Mouse (Mus musculus) neural tube, embryonic 11.5 days (tissue): ENCODE measurements around the gene Rwdd1. TPM values are rescaled to one million over a fixed set of nuclear protein-coding genes. Genes with fewer than 3 reads are reported as not detected.

ENCODE experiments used
- ATAC-seq: fragments of 200-750 bp; cut with Nextera tagmentation; 2 replicates; pipeline ENCODE4 v1.8.0; 2017; ENCODE audit warnings: moderate number of reproducible peaks, mild to moderate bottlenecking, moderate TSS enrichment, moderate library complexity; ENCODE audit not compliant: insufficient read depth, low FRiP score, low TSS enrichment
- DNase-seq: peaks from one replicate; pipeline ENCODE4 v3.0.0-alpha.2; 2015; ENCODE audit warnings: low spot score
- H3K27ac ChIP-seq: fragments of 300-500 bp; sonication (generic); 2 replicates; pipeline ENCODE4 v1.5.1; 2014; ENCODE audit warnings: low read depth, mild to moderate bottlenecking, low read length
- H3K27me3 ChIP-seq: fragments of 300-500 bp; sonication (generic); 2 replicates; pipeline ENCODE4 v1.6.1; 2014; ENCODE audit warnings: mild to moderate bottlenecking, low read length, mixed read lengths; ENCODE audit not compliant: control insufficient read depth, insufficient read depth
- H3K36me3 ChIP-seq: fragments of 300-500 bp; sonication (generic); 2 replicates; pipeline ENCODE4 v1.6.1; 2014; ENCODE audit warnings: mild to moderate bottlenecking, low read length, moderate library complexity, mixed read lengths; ENCODE audit not compliant: control insufficient read depth, insufficient read depth
- H3K4me1 ChIP-seq: fragments of 300-500 bp; sonication (generic); 2 replicates; pipeline ENCODE4 v1.6.1; 2014; ENCODE audit warnings: low read length, mixed read lengths; ENCODE audit not compliant: control insufficient read depth, insufficient read depth
- H3K4me2 ChIP-seq: fragments of 300-500 bp; sonication (generic); 2 replicates; pipeline ENCODE4 v1.6.1; 2014; ENCODE audit warnings: low read depth, mild to moderate bottlenecking, moderate library complexity
- H3K4me3 ChIP-seq: fragments of 300-500 bp; sonication (generic); 2 replicates; pipeline ENCODE4 v1.5.1; 2014; ENCODE audit warnings: low read depth, low read length
- H3K9ac ChIP-seq: fragments of 300-500 bp; sonication (generic); 2 replicates; pipeline ENCODE4 v1.6.1; 2014; ENCODE audit warnings: mild to moderate bottlenecking, low read length
- H3K9me3 ChIP-seq: fragments of 300-500 bp; sonication (generic); 2 replicates; pipeline ENCODE4 v1.6.1; 2016; ENCODE audit warnings: low read length; ENCODE audit not compliant: control insufficient read depth
- WGBS: fragments of 180-500 bp; shearing (Covaris S2); extraction: QIAGEN DNeasy Blood & Tissue Kit; methylation state at CpG from one replicate; pipeline ENCODE4 v1.1.7; 2014; 5-methylcytosine and 5-hydroxymethylcytosine counted together
- polyA plus RNA-seq: library from polyadenylated mRNA; unstranded; fragments of >200 nt; fragmentation: Nextera tagmentation; extraction: Ambion mirVana; gene quantifications from 2 replicates; pipeline ENCODE4 v1.2.1, GENCODE M21; 2014

Gene Rwdd1
- 147 and 150 TPM in 2 replicates for polyA plus RNA-seq

- peak within 1 kb of the TSS; percentile 82 for H3K9ac ChIP-seq
- peak within 1 kb of the TSS; percentile 82 for H3K27ac ChIP-seq
- no peaks in the 10 kb centered on the region for H3K27me3 ChIP-seq
- DNase-seq (peak; percentile 98), ATAC-seq (peak; percentile 100)
- peak within 1 kb of the TSS; percentile 31 for H3K4me2 ChIP-seq
- H3K4me1 ChIP-seq: peaks cover 8% of the 10 kb centered on the region
- WGBS: under 1% methylated on average over 79 of the region's 82 CpGs
- H3K9me3 ChIP-seq: no peaks in the 10 kb centered on the region
- no peaks in the 10 kb centered on the region for H3K36me3 ChIP-seq
- H3K4me3 ChIP-seq: peak within 1 kb of the TSS; percentile 76
These were observed at the start of gene Rwdd1 for GRCm38 (mm10) chr10:34019302-34020075. Gene Rwdd1 (minus strand): TSS chr10:34019624.

DNA sequence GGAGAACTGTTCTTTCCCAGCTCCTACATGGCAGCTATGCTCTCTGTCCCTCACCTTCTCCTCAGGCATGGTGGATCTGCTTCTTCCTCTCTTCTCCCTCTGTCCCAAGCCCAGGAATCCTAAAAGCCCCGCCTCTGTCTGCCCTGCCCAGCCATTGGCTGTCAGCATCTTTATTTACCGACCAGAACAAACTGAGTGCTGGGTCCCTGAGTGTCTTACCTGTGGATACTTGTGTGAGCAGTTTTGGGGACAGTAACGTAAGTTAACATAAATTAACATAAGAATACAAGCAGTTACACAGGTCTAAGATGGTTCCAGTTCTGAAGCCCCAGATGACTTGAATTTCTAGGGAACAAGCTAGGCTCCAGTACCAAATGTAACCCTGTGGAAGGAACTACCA, 47.2 kb upstream of the Rwdd1 start:
- Histone ChIP-seq H3K9me3 (no peaks in the 10 kb centered on the region), H3K4me2 (no peak overlapping the region), H3K4me3 (no peak overlapping the region), H3K9ac (no peak overlapping the region), H3K27me3 (no peaks in the 10 kb centered on the region), H3K36me3 (no peaks in the 10 kb centered on the region), H3K27ac (no peak overlapping the region), H3K4me1 (no peaks in the 10 kb centered on the region)
- 59% methylated on average over 3 of the region's 3 CpGs for WGBS
- DNase-seq: no peak
- no peak for ATAC-seq

- Histone ChIP-seq H3K9me3 (no peaks in the 10 kb centered on the region), H3K27me3 (no peaks in the 10 kb centered on the region), H3K4me2 (no peak overlapping the region), H3K4me1 (no peaks in the 10 kb centered on the region), H3K9ac (no peak overlapping the region), H3K36me3 (no peaks in the 10 kb centered on the region), H3K4me3 (no peak overlapping the region), H3K27ac (no peak overlapping the region)
- DNase-seq (no peak), ATAC-seq (no peak)
- 94% methylated on average over 2 of the region's 2 CpGs for WGBS
These were observed 34.6 kb upstream of the Rwdd1 start for GRCm38 (mm10) chr10:34053987-34054386.

DNA sequence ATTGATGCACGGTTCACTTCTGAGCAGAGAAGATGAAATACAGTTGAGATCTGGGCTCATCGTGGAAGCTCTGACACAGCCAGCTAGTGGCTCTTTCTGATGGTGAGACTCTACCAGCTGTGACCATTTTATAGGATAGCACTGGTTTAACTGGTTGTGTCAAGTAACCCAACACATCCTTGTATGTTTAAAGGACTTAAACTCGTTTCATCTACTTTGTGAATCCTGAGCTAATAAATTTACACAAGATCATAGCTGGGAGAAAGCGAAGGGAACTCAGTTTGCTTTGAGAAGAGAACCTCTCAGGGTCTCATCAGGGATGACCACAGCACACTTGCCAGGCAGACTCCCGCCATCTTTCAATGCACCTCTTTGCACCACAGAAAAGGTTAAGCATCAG, 24.8 kb upstream of the Rwdd1 start, which contains the start of gene Calhm4:
TSS of gene Calhm4 (minus strand) at position 101 of the 400 bp plus-strand sequence.
- Histone ChIP-seq H3K4me3 (no peak within 1 kb of the TSS), H3K9ac (no peak within 1 kb of the TSS), H3K27ac (no peak within 1 kb of the TSS), H3K4me2 (no peak within 1 kb of the TSS), H3K27me3 (no peaks in the 10 kb centered on the region), H3K4me1 (no peaks in the 10 kb centered on the region), H3K36me3 (no peaks in the 10 kb centered on the region), H3K9me3 (no peaks in the 10 kb centered on the region)
- 87% methylated on average over 5 of the region's 5 CpGs for WGBS
- no peak for DNase-seq
- no peak for ATAC-seq

GRCm38 (mm10) chr10:34037401-34037800, 18.0 kb upstream of the Rwdd1 start, which contains the start of gene Trappc3l:
Gene Trappc3l (plus strand): TSS chr10:34037597.
- H3K9ac ChIP-seq: no peak within 1 kb of the TSS
- WGBS: 79% methylated on average over 3 of the region's 3 CpGs
- no peaks in the 10 kb centered on the region for H3K36me3 ChIP-seq
- H3K4me3 ChIP-seq: no peak within 1 kb of the TSS
- no peak within 1 kb of the TSS for H3K4me2 ChIP-seq
- H3K4me1 ChIP-seq: peaks cover 2% of the 10 kb centered on the region; the same call in 1 of the 2 replicates
- H3K9me3 ChIP-seq: no peaks in the 10 kb centered on the region
- no peaks in the 10 kb centered on the region for H3K27me3 ChIP-seq
- H3K27ac ChIP-seq: no peak within 1 kb of the TSS
- no peak for DNase-seq
- no peak for ATAC-seq

GRCm38 (mm10) chr10:34036587-34036986, 17.2 kb upstream of the Rwdd1 start:
- Histone ChIP-seq H3K9me3 (no peaks in the 10 kb centered on the region), H3K9ac (no peak overlapping the region), H3K36me3 (no peaks in the 10 kb centered on the region), H3K27ac (no peak overlapping the region), H3K27me3 (no peaks in the 10 kb centered on the region), H3K4me2 (no peak overlapping the region), H3K4me1 (peaks cover 2% of the 10 kb centered on the region; the same call in 1 of the 2 replicates), H3K4me3 (no peak overlapping the region)
- 14% methylated on average over 5 of the region's 5 CpGs for WGBS
- peak; percentile 62; the same call in 1 of the 2 replicates for ATAC-seq
- DNase-seq: peak; percentile 10

GRCm38 (mm10) chr10:34033630-34034305, 14.3 kb upstream of the Rwdd1 start:
- Histone ChIP-seq H3K4me2 (peak overlapping the region; percentile 26), H3K27me3 (no peaks in the 10 kb centered on the region), H3K27ac (no peak overlapping the region), H3K4me3 (no peak overlapping the region), H3K4me1 (peaks cover 2% of the 10 kb centered on the region; the same call in 1 of the 2 replicates), H3K9ac (no peak overlapping the region), H3K36me3 (no peaks in the 10 kb centered on the region), H3K9me3 (no peaks in the 10 kb centered on the region)
- DNase-seq (peak; percentile 83), ATAC-seq (peak; percentile 75)
- WGBS: 22% methylated on average over 22 of the region's 22 CpGs

GRCm38 (mm10) chr10:34030322-34030721, 10.9 kb upstream of the Rwdd1 start:
- no peaks in the 10 kb centered on the region for H3K36me3 ChIP-seq
- H3K4me3 ChIP-seq: no peak overlapping the region
- ATAC-seq (no peak), DNase-seq (no peak)
- H3K27ac ChIP-seq: no peak overlapping the region
- no peak overlapping the region for H3K4me2 ChIP-seq
- no peaks in the 10 kb centered on the region for H3K27me3 ChIP-seq
- H3K9ac ChIP-seq: no peak overlapping the region
- 85% methylated on average over 5 of the region's 5 CpGs for WGBS
- no peaks in the 10 kb centered on the region for H3K9me3 ChIP-seq
- H3K4me1 ChIP-seq: peaks cover 2% of the 10 kb centered on the region; the same call in 1 of the 2 replicates
